Mouse (Mus musculus) gastrocnemius, adult 18-20 months (tissue): ENCODE data around the gene Slc17a7. TPM values are rescaled to one million over a fixed set of nuclear protein-coding genes. Genes with fewer than 3 reads are reported as not detected.
"Not testable (repeated sequence)": the region's sequence is repeated elsewhere in the genome, so short reads cannot be mapped to it uniquely, and the experiment has no call there.

Experiments
- DNase-seq: peaks from one replicate; pipeline ENCODE4 v3.0.0; 2021; ENCODE audit warnings: low spot score
- long read RNA-seq, 2 experiments: library from polyadenylated mRNA; stranded (forward); transcript quantifications; one replicate each; pipeline ENCODE4 v2.0.0; 2021
- total RNA-seq, 2 experiments: library from RNA; stranded (reverse); gene quantifications; 2 replicates each; pipeline ENCODE4 v1.2.3; 2021

The Slc17a7 gene
- total RNA-seq, result under 1 TPM; 0.14 to 0.17 TPM
- long read RNA-seq, experiment 1, result 0 reads
- long read RNA-seq, experiment 2, result 0 reads

DNA sequence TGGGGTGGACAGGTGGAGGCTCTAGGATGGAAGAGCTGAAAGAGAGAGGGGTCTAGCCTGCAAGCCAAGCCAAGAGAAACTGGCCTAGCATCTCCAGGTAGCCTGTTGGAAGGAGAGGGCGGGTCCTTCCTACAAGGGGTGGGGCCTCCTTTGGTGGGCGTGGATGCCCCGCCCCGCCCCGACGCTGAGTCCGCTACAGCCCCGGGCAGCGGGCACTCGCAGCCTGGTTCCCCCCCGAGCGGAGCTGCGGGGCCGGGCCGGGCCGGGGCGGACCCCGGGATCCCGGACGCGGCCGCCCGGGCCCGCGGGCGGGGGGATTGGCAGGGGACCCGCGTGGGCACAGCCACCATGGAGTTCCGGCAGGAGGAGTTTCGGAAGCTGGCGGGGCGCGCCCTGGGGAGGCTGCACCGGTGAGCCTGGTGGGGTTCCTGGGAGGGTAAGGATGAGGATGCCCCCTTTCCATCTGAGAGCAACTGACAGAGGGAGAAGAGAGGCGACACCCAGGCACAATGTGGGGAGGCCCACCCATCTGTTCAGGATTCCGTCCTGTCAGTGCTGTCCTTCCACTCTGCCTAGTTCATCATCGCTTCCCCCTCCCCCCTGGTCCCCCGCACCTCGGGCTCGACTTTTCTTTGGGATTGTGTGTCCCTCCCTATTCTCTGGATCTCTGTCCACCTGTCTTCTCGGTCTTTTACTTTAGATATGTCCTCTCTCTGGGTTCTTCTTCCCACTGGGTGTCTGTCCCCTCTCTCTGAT, at the start of gene Slc17a7:
Gene Slc17a7 (plus strand): TSS at position 215 of the 756 bp plus-strand sequence.
- no peak for DNase-seq

DNA sequence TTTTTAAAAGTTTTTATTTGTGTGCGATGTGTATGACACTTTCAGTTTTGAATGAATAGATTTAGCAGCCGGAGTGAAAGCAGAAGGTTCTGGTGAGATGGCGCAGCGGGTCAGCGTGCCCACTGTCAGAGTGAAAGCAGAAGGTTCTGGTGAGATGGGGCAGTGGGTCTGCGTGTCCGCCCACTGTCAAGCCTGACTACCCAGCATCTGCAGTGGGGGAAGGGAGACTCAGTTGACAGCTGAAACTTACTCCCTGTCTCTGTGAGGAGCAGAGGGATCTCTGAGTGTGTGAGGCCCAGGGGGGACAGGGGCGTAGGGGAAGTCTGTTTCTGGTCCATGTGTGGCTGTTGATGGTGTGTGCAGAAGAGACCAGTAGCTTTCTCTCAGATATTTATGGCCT, 46.2 kb upstream of the Slc17a7 start:
- no peak for DNase-seq

DNA sequence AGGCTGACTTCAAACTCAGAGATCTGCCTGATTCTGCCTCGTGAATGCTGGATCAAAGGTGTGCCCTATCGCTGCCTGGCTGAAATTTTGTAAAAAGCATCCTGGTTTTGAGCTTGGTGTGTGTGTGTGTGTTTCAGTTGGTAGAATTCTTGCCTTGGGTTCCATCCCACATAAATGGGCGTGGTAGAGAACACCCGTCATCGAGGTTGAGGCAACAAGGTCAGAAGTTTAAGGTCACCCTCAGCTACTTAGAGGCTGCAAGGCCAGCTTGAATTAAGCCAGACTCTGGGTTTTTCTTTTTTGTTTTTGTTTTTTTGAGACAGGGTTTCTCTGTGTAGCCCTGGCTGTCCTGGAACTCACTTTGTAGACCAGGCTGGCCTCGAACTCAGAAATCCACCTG, 45.4 kb upstream of the Slc17a7 start:
- DNase-seq, result no peak

DNA sequence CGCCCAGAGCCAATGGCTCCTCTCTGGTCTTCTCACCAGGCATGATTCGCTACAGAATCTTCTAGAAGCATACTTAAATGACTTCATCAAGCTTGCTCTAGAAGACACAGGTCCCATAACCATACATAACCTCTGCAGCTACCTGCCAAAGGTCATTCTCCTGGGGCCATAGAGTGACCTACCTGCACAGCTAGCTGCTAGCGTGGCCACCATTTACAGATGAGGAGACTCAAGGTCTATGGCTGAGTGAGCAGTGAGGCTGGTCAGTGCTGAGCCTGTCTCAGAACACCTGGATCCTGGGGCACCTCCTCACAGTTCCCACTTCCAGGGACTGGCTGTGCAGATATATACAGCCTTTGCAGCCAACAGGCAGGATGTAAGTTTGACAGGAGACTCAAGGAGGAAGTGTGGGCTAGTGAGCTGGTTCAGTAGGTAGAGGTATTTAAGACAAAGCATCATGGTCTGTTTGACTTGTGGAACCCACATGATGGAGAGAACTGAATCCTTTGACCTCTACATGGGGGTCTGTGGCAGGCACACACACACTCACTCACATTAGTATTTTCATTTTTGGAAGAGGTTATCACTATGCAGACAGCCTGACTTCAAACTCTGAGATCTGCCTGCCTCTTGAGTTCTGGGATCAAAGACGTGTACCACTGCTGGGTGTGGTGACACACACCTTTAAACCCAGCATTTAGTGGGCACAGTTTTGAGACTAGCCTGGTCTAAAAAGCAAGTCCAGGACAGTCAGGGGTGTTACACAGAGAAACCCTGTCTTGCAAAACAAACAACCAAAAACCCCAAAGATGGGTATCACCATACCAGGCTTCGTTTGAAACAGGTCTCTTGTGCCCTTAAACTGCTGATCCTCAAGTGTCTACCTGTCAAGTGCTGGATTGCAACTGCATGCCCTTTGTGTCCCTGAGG, 43.7 kb upstream of the Slc17a7 start:
- no peak for DNase-seq

DNA sequence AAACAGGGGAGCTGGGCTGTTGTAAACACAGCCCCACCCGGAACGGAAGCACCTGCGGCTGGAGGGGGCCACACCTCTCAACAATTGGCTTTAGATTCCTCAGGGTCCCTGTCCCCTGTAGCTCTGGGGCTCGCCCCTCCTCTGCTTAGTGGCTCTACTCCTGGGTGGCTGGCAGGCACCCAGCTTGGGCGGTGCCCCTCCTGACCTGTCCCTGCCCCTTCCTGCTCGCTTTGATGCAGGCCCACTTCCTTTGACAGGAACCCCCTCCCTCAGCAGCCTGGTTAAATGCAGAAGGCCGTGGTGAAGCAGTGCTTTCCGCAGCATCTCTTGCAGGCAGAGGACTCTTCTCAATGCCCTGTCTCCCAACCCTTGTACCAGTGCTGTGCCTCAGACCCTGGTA, 42.3 kb upstream of the Slc17a7 start:
- DNase-seq, result peak; percentile 38

DNA sequence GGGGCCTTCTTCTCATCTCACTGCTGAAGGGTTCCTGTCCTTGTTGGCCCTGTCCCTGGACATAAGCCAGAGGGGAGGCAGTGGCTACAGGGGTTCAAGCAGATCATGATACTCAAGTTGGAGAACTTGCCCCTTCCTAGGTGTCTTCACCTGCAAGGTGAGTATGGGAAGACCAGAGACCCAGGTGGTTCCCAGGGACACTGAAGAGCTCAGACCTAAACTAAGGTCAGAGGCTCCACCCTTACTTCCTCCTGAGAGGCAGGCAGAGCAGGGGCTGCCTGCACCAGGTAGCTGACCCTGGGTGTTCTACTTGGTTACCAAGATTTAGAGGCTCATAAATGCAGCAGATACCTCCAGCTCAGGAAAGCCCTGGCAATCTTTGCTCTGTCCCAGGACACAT, 41.8 kb upstream of the Slc17a7 start:
- DNase-seq, result no peak

DNA sequence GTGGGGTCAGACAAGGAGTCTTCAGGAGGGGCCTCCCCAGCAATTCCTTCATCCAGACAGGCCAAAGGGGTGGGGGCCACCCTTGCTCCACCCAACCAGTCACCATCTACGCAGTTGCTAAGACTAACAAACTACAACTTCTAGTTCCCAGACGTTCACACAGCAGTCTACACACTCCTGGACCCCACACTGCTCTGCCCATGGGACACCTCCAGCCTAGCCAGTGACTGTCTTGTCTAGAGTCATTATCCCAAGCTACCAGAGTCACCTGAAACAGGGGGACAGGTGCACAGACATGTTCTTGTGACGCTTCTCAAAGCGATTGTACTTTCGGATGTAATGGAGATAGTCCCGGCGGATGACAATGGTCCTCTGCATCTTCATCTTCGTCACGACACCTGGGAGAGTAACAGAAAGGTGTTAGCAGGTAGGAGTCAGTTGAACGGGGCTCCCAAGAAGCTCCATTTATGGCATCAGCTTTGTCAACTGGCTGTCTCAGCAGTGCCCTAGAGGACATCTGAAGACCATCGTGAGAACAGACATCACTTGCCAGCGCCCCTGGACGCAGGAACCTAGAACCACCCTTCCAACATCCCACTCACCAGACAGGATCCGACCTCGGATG, 41.1 kb upstream of the Slc17a7 start:
- DNase-seq, result no peak

DNA sequence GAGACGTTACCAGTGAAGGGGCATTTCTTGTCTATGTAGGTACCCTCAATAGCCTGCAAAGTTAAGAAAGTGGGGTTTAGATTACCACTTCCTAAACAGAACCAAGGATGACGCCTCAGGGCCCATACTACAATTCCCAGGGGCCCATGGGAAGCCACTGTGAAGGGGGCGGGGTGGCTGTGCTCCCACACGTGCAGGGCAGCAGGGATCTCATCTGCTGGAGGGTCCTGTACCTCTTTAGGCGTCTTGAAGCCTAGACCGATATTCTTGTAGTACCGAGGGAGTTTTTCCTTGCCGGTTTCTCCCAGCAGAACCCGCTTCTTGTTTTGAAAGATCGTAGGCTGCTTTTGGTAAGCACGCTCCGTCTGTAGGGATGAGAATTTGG, 40.6 kb upstream of the Slc17a7 start:
- no peak for DNase-seq

DNA sequence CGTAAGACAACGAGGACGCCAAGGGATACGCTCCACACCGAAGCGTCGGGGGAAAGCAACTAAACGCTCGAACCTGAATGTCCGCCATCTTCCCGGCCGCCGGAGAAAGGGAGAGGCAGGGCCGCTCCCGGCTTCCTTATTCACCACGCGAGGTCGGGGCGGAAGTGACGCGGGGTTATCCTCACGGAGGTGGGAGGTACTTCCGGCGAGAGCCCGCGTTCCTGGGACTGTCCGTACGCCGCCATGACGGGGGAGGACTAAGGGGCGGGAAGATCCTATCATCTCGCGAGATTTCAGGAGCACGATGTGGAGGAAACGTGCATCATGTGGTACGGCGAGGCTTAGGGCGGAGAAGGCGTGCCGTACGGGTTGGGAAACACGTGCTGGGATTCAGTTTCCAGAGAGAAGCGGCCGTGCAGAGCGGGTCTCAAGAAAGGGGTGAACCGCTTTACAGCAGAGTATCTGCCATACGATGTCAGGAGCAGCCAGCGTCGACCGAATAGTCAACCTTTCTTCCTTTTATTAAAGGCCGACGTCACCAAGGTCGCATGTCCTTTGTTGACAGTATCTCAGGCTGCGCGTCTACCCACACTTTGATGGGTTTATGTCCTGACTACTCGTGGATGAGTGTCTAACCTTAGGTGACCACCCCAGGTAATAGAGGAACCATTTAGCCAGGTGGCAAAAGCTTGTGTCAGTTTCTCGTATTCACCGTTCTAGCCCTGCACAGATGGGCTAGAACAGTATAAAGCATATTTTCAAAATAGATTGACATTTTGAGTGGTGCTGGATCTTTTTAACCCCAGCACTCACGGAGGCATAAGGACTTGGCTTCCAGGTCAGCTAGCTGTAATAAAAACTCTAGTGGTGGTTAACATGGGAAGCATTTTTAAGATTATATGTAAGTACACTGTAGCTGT, 39.3 kb upstream of the Slc17a7 start, which contains the start of gene Rps11:
Gene Rps11 (minus strand): TSS at position 216 of the 920 bp plus-strand sequence.
- DNase-seq, result peak; percentile 100

DNA sequence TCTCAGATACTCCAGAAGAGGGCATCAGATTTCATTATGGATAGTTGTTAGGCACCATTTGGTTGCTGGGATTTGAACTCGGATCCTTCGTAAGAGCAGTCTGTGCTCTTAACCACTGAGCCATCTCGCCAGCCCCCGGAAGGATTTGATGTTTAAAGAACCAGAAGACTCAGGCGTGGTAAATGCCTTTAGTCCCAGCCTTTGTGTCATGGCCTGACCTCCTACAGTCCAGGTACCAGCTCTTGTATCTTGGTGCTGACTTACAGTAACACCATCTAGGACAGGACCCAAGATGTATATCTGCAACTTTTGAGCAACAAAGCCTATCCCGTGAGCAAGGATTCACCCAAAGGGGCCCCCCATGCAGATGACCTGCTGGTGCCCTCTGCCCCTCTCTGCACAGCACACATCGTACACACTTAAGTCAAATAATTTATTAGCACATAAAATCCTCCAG, 38.6 kb upstream of the Slc17a7 start:
- no peak for DNase-seq

DNA sequence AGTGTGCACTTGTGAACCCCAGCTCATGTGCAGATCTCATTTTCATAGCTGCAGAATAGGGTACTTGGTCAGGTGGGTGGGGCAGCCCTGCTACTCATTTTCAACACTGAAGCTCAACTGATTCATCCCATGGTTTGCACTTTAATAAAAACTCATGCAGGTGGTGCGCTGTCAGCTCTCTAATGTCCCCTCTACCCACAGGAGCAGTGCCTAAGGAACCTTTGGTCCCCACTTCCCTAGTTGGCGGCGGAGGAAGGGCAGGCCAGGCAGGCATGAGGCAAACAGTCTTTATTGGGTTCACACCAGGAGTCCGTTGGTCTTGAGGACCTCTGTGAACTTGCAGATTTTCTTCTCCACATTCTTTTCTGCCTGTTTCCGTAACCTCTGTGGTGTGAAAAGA, 38.1 kb upstream of the Slc17a7 start:
- DNase-seq, result not testable (repeated sequence)

DNA sequence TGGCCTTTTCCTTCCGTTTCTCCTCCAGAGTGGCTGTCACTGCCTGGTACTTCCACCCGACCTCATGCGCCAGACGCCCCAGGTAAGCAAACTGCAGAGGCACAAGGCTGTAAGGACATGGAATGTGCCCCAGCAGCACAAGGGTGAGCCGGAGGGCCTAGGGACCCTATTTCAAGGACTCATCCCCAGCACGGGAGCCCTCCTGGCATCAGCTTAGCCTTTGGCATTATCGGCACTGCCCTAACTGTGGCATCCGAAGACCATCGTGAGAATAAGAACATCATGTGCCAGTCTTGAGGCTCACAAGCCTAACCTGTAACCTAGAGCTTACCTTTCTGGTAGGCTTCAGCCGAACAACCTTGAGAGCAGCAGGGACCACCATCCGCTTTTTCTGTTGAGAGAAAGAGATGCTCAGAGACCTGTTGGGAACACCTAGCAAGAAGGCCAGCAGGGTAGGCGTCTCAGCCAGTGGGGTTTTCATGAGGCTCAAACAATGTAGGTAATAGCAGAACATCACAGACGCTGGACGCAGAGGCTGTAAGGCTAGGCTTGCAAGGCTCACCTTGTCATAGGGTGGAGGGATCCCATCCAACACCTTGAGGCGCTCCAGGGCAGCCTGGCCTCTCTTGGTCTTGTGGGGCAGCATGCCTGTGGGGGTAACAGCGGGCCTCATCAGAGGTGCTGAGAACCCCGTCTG, 37.5 kb upstream of the Slc17a7 start:
- DNase-seq, result no peak

DNA sequence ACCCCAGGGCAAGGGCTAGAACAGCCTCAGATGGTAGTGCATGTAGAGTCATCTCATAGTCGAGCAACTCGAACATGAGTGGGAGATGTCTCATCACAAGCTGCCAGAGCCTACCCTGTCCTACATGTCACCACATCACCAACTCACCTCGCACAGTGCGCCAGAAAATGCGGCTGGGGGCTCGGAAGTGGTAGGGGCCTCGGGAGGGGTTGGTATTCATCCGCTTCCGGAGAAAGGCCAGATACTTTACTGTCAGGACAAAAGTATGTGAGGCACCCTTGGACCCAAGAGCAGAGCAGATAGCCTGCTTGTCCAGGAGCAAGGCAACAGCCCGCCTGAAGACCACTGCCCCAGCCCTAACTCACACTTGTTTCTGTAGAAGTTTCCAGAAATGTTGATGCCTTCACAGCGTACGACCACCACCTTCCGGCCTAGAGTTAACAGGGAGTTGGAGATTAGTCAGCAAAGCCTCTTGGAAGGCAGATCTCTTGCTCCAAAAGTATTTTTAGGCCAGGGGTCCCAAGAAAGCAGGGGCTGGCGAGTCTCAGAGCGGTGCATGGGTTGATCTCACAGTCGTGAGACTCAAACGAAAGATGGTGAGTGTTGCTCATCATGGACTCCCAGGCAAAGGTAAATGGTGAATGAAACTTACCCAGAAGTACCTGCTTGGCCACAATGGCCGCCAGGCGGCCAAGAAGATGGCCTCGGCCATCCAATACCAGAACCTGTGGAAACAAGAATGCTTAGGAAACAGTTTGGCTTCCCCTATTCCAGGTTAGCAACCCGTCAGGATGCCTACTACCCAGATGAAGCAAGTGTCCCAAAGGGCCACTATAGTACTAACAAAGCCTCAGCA, 36.7 kb upstream of the Slc17a7 start:
- no peak for DNase-seq

DNA sequence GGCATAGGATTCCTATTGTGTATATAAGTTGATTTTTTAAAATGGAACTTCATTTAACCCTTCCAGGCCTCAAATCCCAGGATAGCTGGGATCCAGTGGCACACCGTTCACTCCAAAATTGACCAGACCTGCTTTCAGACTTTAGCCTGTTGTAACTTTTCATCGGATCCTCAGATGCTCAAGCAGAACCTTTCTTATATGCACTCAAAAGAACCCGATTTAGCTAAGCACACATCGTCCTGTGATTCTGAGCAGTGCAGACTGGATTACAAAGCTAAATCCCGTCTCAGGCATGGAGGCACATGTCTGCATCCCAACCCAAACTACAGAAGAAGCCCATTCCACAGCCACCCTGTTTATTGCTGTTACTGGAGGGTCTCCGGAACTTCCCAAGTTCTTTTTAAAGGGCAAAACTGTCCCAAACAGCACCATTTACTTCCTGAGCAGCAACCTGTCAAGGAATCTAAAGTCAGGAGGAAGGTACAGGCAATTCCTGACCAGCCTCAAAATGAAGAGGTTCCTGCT, 36.0 kb upstream of the Slc17a7 start:
- no peak for DNase-seq

DNA sequence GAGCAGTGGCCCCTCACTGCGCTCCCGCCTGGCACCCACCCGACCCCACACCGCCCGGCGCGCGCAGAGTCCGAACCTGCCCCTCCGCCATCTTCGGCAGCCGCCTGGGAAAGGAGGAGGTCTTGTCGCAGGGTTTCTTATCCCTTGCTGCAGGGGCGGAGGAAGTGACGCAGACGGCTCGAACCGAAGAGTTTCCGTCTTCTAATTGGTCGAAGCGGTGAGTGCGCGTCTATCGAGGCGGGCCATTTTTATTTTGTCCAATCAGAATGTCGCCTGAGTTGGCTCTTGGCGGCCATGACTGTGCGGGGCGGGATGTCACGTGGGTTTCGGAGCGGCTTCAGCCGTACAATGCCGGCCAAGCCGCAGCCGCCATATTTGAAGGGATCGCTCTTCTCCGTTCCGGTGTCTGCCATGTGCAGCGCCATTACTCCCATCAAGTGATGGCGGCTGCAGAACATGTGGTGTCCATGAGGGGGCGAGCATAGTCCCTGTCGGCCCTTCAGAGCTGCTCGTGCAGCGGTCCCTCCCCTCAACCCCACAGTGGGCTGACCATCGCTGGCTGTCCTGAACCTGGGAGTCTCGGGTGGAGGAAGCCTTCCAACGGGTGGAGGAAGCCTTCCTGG, 35.0 kb upstream of the Slc17a7 start, which contains the start of gene Rpl13a:
Gene Rpl13a (minus strand): TSS at position 138 of the 623 bp plus-strand sequence.
- peak; percentile 99 for DNase-seq

DNA sequence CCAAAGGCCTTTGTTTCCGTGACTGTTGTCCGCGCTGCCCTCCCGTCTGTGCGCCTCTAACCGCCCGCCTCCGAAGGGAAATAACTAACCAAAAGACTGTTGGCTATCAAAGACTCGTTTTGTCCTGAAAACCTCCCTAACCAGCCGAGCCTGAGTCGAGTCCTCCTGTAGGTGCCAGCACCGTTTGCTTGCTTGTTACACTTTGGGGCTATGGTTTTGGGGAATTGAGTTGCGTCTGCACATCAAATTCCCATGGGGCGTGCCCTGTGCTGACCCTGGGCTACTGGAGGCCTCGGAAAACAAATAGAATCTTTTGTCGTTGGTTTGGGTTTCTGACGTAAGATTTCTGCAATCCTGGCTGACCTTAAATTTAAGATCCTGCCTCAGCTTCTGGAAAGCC, 34.4 kb upstream of the Slc17a7 start:
- DNase-seq, result peak; percentile 51

DNA sequence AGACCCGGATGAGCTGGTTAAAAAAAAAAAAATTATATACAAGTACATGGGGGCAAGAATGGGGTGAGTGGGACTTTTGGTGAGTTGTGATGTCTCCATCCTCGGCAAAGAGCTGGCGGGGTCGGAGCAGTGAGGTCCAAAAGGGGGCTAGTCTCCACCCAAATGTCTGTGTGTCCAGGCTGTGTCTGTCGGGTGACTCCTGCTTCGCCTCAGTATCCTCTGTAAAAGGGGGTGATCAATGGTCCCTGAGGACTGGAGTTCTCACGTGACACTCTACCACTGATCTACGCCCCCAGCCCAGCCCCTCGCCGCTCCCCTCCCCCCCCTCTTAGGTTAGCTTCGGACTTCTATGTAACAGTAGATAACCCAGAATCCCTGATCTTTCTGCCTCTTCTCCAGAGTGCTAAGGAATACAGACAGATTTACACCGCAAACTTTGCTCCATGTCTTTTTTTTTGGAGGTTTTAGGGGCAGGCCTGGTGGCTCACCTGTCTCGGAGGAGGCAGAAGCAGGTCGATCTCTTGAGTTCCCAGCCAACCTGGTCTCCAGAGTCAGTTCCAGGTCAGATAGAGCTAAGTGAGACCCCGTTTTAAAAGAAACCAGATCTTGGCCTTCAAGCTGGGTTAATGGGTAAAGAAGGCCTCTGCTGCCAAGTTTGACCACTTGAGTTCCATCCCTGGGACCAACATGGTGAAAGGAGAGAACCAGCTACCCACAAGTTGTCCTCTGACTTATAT, 33.8 kb upstream of the Slc17a7 start:
- DNase-seq, result no peak

DNA sequence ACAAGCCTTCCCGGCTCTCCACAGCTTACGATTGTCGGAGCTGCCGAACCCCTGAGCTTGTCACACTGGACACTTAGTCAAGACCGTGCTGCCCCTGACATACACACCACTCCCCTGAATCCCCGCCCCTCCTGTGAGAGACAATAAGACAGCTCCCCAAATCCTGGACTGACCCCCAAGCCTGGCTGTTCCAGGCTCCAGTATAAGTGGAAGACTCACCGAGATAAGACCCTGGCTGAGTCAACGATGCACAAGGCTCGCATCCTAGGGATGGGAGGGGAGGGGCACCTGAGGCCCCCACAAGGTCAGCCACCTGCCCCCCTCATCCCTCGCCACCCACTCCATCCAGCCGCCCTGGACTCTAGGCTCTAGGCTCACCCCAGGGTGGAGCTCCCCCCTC, 31.9 kb upstream of the Slc17a7 start:
- DNase-seq, result no peak
